Mouse (Mus musculus) spleen, postnatal 14 days (tissue): Measurements from ENCODE around the gene Map2k4.
A peak's percentile ranks its signal among the peaks of the same experiment; 100 is the strongest.

Experiments used
- DNase-seq, 2 experiments: peaks; one replicate each; pipeline ENCODE4 v3.0.0; 2021 to 2022; ENCODE audit warnings: low spot score in 2 of 2

Map2k4 gene

GRCm38 (mm10) chr11:65788154-65788553, at the start of gene Map2k4:
Map2k4 (minus strand) TSS chr11:65788297.
- peak; percentile 91 to 94 for DNase-seq

- no peak for DNase-seq
These were observed 36.5 kb upstream of the Map2k4 start for GRCm38 (mm10) chr11:65824556-65824955.

DNA sequence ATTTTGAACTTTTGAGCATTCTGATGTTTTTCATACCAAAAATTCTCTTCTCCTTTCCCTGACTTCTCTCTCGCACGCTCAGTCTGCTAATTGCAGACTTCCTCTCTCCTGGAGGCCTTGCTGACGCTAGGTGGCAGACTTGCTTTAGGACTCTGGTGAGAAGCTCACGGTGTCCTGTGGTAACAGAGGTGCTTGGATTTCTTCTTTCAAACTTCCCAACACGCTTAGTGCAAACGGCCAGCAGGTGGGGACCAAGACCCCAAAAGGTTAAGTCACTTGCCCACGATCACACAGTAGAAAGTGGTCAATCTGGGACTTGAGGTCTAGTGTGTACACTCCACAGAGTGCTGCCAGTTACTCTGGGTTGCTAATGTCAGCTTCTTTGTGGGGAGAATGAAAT, 32.8 kb upstream of the Map2k4 start:
- peak in 1 of 2 experiments; percentile 48 for DNase-seq

GRCm38 (mm10) chr11:65820280-65820679, 32.2 kb upstream of the Map2k4 start:
- DNase-seq: no peak

- DNase-seq: no peak
These were observed 30.1 kb upstream of the Map2k4 start for GRCm38 (mm10) chr11:65818193-65818592.

- DNase-seq: no peak
These were observed 28.1 kb upstream of the Map2k4 start for GRCm38 (mm10) chr11:65816237-65816636.

GRCm38 (mm10) chr11:65814381-65814780, 26.3 kb upstream of the Map2k4 start:
- DNase-seq: no peak

- DNase-seq: no peak
These were observed 24.0 kb upstream of the Map2k4 start for GRCm38 (mm10) chr11:65812088-65812487.

DNA sequence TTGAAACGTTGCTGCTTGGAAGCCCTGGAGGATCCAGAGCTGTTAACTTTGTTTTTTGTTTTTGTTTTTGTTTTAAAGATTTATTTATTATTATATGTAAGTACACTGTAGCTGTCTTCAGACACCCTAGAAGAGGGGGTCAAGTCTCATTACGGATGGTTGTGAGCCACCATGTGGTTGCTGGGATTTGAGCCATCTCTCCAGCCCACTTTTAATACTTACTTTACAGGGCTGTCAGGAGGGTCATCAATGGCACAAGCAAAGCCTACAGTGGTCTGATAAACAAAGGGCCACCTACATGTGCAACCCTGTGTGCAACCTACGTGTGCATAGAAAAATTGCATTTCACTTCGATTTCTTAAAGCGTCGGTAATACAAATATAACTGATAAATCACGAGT, 19.5 kb upstream of the Map2k4 start:
- DNase-seq: no peak

DNA sequence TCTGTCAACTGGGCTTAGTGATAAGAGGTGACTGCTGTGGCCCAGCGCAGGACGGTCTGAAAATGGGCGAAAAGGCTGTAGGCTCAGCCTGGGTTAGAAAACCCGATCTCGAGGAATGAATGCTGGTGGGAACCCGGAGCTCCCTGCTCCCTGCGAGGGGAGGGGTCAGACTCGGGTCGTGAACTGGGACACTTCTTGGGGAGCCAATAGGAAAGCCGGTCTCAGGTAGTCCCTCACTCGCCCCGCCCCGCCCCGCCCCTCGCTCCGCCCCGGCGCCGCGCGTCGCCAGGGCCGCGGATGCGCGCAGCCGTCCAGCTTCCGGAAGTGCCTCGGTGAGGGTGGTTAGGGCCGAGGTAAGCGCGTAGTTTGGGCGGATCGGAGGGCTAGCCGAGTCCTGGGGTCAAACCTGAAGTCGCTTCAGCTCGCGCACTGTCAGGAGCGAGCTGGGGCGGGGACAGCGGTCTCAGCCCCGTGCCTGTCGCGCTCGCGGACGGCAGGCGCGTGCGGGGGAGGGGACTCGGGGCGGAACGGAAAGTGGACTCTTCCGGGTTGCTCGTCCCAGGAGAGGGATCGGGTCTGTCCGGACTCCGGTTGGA, 18.9 kb upstream of the Map2k4 start, which contains the start of gene Zkscan6:
TSS of gene Zkscan6 (plus strand) at position 267 of the 596 bp plus-strand sequence.
- DNase-seq: peak; percentile 73

DNA sequence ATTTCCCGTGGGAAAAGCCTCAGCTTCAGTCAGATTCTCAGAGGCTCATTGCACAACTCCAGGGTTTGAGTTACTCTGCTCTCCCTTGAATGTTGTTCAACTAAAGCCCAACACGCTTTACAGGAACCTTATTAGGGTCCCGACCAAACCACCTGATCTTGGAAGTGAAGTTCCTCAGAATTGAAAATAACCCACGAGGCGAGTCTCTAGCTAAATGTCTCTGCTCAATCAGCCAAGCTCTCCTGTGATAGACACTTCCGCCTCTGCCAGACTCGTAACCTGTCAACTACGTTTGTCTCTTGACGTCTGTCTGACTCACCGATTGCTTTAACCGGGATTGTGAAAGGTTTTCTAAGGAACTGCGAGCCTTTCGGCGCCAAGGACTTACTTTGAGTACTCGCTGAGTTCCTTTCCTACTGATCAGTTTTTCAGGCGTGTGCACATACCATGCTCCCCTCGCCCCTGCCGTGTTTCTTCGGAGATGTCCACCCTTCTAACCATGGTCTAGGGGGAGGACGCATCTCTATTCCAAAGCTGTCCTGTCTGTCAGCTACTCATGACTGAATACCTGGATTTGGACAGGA, 18.3 kb upstream of the Map2k4 start:
- DNase-seq: peak in 1 of 2 experiments; percentile 14

DNA sequence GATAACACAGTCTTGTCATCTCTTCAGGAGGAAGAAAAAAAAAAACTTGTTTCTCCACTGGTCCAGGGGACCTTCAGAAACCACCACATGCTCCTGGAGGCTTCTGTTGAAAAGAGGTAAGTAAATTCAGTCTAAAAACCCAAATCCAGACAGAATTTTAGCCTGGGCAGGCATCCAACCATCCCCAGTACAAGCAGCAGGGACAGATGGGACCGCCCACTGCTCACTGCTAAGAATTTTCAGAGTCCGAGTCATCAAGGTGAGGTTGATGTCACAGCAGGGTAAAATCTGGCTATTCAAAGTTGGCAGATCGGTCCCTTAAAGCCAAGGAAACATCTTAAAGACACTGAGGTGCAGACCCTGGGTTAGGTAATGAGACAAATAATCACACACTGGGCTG, 13.8 kb upstream of the Map2k4 start:
- no peak for DNase-seq

GRCm38 (mm10) chr11:65795896-65796295, 7.8 kb upstream of the Map2k4 start:
- no peak for DNase-seq

- DNase-seq: no peak
These were observed 6.5 kb upstream of the Map2k4 start for GRCm38 (mm10) chr11:65794428-65795219.

DNA sequence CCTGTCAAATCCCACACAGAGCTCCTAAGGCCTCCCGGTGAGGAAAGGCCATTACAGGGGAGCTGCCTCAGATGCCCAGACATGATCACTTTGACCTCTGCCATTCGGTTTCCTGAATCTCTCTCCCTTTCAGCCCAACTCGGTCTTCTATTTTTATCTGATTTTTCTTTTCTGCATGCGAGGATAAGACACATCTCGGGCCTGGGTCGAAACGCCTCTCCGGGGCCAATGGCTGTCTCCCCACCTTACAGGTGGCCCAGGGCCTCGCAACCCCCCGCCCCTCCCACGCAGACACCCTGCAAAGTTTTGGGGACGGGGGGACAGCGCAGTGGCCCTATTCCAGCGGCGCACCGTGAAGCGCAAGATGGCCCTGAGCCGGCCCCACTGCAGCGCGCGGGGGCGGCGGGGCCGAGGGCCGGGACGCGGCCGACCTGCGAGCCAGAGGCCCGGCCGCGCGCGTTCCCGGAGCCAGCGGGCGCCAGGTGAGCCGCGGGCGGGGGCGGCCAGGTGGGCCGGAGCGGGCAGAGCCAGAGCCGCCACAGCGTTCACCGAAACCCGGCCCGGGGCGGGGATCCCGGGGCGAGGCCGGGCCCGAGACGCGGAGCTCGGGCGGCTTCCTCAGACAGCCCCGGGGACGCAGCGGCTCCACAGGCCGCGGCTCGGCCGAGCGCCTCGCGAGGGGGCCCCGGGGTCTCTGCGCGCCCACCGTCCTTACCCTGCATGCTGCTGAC, 511 bp downstream of the Map2k4 start:
- peak in 1 of 2 experiments; percentile 8 for DNase-seq

DNA sequence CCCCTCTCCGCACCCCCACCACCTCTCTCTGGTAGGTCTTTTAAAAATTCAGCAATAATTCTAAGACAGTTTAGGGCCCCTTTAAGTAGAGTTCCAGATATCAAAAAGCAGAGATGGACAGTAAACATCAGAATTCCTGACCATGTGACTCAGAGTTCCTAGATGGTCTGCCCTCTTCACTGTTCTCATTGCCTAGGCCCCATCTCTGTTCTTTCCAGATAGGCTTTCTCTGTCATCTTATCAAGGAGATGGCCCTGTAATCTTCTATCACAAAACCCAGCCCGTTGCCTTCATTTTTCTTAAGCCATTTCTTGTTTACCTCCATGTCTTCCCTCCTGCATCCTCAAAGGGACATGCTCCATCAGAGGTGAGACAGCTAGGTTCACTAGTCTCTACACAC, 1.9 kb downstream of the Map2k4 start:
- no peak for DNase-seq

DNA sequence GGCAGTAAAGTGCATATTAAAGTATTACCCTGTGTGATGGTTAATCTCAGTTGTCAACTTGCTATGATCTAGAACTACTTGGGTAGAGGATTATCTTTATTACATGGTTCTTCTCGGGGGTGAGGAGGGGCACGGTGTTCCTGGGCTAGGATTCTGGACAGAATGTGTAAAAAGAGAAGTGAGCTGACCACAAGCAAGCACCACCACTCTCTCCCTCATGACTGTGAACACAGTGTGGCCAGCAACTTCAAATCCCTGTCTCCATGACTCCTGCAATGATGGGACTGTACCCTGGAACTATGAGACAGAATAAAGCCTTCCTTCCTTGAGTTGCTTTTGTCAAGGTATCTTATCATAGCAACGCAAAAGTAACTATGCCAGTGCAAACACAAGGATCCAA, 6.5 kb downstream of the Map2k4 start:
- DNase-seq: no peak

DNA sequence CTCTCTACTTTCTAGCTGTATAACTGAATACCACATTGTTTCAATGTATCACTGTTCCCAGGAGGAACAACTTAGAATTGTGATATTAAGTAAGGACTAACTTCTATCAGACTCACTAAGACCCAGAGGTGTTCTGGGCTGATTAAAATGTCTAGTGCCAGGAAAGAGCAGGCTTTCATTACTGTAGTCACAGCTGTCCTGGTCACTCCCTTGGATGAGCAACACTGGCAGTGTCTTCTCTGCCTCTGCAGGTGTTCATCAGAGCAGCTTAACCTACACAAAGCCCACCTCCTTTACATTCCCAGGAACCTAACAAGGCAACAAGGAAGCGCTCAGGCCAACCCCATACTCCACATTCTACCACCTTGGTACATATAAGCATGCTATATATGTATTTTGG, 8.5 kb downstream of the Map2k4 start:
- DNase-seq: no peak

DNA sequence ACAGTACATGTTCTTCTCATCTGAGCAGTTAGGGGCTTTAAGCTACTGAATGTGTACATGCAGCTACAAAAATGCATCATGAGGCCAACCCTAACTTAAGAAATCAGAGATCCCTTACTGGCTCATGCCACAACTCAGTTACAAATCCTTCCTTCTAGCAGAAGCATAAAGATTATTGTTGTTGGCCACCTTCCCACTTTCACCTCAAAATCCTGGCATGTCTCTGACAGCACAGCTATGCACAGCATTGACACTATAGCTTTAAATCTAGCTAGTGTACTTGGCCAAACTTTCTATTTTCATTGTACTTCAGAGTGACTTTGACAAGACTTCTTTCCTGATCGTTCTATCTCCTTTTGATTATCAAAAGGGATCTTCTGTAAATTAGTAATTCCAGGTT, 9.0 kb downstream of the Map2k4 start:
- DNase-seq: no peak

GRCm38 (mm10) chr11:65777810-65778209, 10.3 kb downstream of the Map2k4 start:
- no peak for DNase-seq

GRCm38 (mm10) chr11:65776906-65777611, 11.0 kb downstream of the Map2k4 start:
- DNase-seq: no peak
